Mouse (Mus musculus): ENCODE data around the gene Rtn3. TPM values are rescaled to one million over a fixed set of nuclear protein-coding genes. Genes with fewer than 3 reads are reported as not detected.
"Not testable (repeated sequence)": the region's sequence is repeated elsewhere in the genome, so short reads cannot be mapped to it uniquely, and the experiment has no call there.

Rtn3 gene
- total RNA-seq, 2 experiments from 2014 or later: 769 to 828 TPM

DNA sequence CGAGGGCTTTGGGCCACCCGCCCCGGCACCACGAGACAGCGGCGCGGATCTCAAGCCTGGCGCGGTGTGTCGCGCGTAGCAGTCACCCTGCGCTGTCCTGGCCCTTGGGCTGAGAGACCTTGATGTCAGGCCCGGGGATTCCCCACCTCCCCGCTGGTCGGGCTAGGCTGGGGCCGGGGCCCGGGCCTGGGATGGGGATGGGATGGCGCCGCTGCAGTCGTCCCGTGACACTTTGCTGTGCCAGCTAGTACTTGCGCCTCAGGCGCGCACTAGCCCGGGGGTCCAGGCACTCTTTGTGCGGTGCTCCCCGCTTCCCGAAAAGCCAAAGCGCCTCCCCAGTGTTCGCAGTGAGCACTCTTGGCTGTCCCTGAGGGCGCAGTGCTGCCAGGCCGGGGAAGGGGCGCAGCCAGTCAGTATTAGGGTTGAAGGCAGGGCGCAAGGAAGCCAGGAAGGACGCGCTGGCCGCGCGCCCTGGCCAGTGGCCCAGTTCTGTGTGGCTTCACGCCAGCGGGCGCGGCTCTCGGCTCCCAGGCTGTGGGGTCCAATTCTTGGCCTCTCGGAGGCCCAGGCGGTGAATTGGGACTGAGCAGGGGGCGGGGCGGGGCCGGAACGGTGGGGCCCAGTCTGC, 59.9 kb downstream of the Rtn3 start:
- peak; percentile 87 to 93 for DNase-seq (ENCODE audit: low spot score in 2 of 2)

DNA sequence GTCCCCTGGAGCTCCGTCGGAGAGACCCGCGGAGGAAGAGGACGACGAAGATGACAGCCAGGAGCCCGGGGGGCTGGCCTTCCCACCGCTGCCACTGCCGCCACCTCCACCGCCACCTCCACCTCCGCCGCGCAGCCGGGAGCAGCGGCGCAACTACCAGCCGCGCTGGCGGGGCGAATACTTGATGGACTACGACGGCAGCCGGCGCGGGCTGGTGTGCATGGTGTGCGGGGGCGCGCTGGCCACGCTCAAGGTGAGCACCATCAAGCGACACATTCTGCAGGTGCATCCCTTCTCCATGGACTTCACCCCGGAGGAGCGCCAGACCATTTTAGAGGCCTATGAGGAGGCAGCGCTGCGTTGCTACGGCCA, 60.4 kb downstream of the Rtn3 start:
- peak in 1 of 2 experiments; percentile 62 for DNase-seq (ENCODE audit: low spot score in 2 of 2)

DNA sequence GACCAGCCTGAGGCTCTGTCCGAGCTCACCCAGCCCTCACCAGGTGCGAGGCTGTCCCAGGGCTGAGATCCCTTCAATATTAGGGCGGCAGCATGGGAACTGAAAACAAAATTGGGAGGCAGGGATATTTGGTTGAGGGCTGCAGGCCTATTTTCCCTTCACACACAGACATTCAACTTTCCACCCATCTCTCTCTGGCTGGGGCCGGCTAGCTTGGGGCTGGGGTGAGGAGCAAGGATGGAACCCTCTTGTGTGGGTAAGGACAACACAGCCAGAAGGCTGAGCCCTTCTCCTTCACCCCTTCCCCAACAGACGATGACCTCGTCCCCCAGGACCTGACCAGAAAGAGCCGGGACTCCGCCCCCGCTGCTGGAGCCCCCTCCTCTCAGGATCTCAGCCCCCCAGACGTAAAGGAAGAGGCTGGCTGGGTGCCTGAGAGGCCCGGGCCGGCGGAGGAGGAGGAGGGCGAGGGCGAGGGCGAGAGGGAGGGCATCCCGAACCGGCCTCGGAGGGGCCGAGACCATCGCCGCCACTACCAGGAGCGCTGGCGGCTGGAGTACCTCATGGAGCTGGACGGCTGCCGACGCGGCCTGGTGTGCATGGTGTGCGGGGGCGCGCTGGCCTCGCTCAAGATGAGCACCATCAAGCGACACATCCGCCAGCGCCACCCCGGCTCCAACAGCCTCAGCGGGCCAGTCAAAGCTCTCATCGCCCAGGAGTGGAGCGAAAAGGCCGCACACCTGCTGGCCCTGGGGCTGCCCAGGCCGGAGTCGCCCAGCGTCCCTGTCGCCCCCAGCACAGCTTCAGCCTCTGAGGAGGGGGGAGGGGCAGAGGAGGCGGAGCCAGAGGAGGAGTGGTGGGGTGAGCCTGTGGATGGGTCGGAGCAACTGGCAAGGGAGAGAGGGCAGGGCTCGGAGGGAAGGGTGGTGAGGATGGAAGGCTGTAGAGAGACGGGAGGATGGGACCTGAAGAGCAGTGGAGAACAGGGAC, 61.2 kb downstream of the Rtn3 start:
- peak; percentile 72 to 79 for DNase-seq (ENCODE audit: low spot score in 2 of 2)

DNA sequence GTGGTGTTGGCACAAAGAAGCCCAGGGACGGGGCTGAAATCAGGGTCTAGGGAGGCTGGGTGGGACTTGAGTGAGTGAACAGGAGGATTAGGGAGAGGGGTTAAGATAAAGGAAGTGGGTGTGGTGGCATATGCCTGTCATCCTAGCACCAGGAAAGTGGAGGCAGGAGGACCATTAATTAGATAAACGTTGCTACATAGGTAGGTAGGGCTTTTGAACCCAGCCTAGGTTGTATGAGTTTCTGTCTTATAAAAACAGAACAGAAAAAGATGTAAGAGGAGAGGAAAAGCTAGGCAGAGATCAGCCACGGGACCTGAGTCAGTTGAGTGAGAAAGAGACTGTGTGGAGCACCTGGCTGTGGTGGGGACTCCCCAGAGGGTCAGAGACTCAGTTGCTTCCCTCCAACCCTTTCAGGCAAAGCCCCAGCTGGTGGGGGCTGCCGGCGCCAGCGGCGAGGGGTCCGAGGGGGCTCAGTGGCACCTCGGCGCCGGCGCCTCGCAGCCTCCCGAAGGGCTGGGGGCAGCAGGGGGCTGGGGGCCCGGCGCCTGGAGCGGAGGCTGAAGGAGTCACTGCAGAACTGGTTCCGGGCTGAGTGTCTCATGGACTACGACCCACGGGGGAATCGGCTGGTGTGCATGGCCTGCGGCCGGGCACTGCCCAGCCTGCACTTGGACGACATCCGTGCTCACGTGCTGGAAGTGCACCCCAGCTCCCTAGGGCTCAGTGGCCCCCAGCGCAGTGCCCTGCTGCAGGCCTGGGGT, 62.1 kb downstream of the Rtn3 start:
- peak in 1 of 2 experiments; percentile 31 for DNase-seq (ENCODE audit: low spot score in 2 of 2)

DNA sequence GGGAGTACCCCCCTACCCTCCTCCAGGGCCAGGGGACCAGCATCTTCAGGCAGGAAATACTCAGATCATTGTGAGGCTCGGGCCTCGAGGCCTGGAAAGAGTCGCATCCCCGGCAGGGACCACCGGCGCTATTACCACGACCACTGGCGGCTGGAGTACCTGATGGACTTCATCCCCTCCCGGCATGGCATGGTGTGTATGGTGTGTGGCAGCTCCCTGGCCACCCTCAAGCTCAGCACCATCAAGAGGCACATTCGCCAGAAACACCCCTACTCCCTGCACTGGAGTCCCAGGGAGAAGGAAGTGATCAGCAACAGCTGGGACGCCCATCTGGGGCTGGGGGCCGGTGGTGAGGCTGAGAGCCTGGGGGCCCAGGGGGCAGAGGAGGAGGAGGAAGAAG, 63.0 kb downstream of the Rtn3 start:
- DNase-seq (ENCODE audit: low spot score in 2 of 2): peak in 1 of 2 experiments; percentile 20

DNA sequence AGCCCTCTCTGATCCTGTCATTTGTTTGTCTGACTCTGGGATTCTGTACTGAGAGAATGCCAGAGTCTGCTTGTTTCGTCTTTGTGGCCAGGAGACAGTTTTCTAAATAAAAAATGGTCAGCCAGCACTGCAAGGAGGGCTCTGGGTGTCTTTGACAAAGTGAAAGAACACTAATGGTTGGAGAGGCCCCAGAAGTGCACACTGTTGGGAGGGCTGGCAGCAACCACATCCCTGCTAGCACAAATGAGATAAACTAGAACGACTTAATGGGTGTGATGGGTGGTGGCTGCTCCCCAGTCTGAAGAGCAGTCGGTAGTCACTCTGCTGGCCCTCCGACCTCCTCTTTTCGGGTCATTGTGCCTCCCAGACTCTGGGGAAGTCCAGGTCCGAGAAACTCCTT, 63.9 kb downstream of the Rtn3 start:
- no peak for DNase-seq (ENCODE audit: low spot score in 2 of 2)

DNA sequence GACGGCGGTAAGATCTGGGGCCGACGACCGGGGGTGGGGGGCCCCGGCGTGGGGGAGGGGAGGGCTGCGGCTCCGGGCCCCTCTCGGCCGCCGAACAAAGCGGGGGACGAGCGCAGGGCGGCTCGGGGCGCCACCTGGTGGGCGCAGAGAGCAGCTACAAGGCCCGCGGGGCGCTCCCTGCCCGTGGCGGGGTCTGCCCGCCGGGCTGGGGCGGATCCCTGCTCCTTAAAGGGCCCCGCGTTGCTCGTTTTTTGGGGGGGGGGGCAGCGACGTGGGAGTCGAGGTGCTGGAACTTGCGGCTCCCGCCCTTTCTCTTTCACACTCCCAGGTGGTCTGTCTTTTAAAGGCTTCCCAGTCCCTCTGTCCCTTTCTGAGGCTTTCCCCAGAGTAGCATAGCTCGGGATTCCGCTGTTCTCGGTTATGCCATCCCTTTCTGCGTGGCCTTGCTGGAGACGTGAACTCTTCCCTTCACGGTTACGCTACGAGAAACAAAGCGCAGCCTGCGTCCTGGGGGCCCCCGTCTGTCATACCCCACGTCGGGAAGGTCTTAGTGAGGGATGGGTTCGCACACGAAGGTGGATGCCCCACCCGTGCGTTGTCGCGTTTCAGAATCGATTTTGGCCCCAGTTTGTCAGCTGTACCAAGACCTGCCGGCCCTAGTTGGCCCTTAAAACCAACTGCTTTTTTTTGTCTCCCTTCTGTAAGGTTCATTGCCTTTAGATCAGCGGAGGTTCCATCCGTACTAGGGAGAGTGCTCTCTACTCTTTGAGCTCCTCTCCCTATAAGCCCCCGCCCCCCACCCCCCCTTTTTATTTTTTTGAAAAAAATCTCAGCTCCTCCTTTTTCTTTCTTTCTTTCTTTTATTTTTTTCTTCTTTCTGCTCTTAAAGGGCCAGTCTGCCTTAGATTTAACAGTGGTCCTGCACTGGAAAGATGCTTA, 64.9 kb downstream of the Rtn3 start:
- DNase-seq (ENCODE audit: low spot score in 2 of 2): peak; percentile 88 to 94

DNA sequence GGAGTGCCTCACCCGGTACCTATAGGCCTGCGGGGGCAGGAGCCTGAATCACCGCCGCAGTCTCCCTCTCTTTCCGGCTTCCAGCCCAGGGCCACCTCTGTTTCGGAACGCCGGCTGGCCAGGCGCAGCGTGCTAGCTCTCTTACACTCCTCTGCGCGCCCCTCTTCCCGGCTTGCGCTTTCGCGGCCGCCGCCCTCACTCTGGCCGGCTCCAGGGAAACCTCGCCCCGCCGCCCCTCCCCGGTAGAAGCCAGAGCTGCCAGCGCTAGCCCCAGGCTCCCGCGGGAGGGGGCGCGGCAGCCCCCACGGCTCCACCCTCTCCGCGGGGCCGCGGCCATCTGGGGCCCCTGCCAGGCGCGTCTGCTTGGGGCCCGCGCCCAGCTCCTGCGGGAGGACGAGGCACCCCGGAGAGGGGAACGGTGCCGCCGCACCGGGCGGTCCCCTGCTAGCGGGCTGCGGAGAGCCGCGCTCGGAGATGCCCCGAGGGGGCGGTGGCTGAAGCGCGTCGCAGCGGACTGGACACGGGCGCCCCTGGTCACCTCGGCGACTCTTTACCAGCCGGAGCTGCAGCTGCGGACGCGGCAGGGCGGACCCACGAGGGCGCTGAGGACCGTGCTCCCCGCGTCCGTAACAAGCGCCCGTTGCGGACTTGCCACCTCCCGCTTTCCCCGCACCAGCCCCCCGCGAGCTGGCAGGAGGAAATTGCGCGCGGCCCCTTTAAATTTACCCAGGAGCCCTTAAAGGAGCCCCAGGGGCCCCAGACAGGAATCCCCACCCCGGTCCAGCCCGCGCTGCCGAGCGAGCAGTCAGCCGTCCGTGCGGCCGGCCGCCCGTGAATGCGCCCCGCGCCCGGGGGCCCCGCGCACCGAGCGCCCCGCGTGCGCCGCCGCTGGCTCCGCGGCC, 66.0 kb downstream of the Rtn3 start, which contains the start of gene 2700081O15Rik:
Gene 2700081O15Rik, plus strand, starts transcription at position 792 of the 902 bp plus-strand sequence.
- peak; percentile 78 to 86 for DNase-seq (ENCODE audit: low spot score in 2 of 2)

DNA sequence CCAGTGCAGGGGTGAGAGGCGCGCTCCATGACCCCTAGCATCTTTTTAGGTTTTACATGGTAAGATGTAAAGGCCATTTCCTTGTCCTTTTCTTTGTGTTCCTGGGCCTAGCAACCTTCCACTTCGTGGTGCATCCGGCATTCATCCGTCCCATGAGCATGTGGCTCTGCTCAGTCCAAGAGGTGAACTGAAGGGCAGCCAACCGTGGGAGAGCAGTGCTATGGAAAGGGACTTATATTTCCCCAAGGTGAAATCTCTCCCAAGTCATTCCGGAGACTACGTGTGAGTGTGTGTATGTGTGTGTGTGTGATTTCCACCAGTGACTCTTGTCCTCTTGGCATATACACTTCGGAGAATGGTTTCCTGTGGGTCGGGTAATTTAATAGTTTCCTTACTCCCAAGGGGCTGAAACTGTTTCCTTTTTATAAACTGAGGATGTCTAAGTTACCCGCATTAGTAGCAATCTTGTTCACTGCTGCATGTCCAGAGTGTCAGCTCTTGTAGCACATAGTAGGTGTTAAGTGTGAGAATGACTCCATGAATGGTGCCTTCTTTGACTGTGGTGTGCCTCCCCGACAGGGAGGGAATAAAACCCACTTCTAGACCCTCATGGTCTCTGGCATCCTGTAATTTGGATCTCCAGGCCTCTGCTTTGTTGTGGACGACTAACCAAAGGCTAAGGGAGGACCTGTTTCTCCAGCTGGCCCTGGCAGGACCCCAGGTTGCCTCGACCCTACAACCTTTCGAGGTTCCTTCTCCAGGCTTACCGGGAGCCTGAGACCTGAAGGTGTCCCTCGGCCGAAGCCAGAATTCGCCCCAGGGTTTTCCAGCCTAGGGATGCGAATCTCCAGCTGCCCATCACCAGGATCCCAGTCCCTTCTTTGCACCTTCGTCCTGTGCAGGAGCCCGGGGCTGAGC, 66.9 kb downstream of the Rtn3 start:
- DNase-seq (ENCODE audit: low spot score in 2 of 2): no peak

DNA sequence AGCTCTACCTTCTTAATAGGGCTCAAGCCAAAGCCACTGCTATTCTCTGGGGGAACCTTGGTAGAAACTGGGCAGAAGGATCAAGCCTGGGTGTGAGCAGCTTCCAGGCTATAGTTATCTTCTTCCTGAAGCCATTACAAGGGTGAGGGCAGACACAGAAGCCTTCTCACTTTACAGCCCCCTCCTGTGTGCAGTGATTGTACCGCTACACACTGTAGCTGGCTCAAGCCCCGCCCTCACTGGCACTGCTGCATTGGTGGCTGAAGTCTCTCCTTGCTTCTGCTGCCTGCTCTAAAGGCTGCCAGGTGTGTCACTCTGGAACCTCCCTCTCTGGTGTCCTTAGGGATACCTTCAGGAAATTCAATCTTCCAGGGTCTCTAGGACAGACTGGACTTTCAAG, 70.7 kb downstream of the Rtn3 start:
- no peak for DNase-seq (ENCODE audit: low spot score in 2 of 2)

DNA sequence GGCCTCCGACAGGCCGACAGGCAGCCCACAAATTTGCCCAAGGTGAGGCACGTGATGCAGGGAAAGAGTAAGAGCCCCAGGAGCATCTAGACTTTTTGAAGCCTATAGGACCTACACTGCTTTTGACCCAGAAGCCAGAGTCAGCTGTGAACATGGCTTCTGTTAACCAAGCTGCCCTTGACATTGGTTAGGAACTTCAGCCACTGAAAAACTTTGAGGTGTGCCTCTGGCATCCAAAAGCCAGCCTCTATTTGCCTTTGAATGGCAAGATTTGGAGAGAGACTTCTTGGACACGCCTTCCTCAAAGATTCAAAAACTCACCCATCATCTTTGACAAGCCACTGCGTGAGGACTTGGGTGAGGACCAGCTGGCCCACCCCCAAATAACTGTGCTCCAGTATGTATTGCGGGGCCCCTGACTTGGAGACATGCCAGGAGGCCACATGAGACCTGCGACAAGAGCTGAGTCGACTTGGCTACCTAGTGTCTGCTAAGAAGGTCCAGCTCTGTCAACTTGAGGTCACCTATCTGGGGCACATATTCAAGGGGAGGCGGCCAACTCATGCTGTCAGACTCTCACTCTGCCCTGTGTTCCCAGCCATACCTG, 78.4 kb downstream of the Rtn3 start:
- no peak for DNase-seq (ENCODE audit: low spot score in 2 of 2)

DNA sequence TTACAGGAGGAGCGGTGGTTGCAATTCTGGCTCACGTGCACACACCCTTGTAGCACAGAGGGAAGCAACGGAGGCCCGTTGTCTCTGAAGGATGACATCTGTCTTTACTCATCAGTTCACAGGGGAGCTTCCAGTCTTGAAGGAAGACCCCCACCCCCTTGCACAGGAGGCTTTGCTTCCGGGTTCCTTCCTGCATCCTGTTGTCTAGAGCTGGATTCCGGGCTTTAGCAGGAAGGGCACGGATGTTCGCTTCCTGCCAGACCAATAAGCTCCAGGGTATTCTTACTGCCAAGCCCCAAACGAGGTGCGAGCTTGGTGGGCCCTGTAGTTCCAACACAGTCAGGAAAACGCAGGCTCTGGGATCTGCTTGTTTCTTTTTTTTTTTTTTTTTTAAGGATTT, 82.4 kb downstream of the Rtn3 start:
- no peak for DNase-seq (ENCODE audit: low spot score in 2 of 2)

DNA sequence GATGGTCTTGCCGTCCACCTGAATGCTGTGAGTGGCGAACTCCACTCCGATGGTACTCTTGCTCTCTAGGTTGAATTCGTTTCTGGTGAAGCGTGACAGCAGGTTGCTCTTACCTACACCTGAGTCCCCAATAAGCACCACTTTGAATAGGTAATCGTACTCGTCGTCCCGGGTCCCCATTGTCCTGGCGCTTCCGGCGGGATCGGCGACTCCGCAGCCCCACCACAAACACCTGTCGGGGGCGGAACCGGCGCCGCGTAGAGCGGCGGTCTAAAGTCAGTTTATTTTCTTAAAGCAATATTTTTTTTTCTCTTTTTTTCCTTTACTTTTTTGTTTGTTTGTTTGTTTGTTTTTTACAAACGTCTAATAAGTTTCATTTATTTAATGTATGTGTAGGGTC, 84.2 kb downstream of the Rtn3 start:
- DNase-seq (ENCODE audit: low spot score in 2 of 2): not testable (repeated sequence)

DNA sequence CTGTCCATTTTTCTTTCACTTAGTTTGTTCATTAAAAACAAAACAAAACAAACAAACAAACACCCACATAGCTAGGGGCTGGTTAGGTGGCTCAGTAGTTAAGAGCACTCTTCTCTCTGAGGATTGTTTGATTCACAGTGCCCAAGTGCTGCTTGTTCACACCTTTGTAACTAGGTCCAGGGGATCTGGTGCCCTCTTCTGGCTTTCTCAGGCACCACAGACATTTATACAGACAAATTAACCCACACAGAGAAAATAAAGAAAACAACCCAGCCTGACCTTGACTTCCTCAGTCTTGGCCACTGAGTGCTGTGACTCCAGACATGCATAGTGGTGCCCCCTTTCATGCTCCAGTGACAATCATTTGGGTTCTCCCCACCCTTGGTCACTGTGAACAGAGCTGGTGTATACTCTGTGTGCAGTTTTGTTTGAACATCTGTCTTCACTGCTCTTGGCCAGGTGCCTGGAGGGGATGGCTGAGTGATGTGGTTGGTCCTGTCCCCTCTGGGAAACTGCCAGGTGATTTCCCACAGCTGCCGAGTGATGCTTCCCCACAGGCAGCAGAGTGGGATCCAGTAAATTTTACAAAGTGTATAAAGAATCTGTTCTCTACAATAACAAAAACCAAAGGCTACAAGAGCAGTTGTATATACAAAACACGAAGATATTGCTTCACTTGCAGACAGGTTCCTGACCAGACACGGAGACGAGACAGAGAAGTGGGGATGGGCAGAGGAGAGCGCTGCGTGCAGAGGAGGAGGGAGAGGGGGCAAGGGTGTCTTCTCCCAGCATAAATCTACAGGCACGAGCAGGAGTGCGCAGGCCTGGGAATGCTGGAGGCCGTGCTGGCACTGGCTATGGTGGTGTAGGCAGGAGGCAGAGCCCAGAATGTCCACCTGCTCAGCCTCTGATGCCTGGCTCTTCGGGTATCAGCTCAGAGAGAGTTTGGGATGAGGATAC, 85.9 kb downstream of the Rtn3 start:
- DNase-seq (ENCODE audit: low spot score in 2 of 2): not testable (repeated sequence)

DNA sequence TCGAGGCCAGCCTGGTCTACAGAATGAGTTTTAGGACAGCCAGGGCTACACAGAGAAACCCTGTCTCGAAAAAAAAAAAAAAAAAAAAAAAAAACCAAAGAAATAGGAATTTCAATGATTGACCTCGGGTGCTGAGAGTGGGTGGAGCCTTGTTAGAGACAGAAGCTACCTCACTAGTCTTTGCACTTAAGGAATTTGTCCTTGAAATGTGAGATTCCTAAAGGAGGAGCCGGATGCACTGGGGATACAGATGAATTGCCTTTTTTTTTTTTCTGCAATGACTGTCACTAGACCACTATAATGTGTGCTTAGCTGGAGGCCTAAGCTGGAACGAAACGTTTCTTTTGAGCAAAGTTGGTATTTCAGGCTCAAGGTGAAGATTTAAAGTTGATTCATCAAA, 94.6 kb downstream of the Rtn3 start:
- DNase-seq (ENCODE audit: low spot score in 2 of 2): no peak

DNA sequence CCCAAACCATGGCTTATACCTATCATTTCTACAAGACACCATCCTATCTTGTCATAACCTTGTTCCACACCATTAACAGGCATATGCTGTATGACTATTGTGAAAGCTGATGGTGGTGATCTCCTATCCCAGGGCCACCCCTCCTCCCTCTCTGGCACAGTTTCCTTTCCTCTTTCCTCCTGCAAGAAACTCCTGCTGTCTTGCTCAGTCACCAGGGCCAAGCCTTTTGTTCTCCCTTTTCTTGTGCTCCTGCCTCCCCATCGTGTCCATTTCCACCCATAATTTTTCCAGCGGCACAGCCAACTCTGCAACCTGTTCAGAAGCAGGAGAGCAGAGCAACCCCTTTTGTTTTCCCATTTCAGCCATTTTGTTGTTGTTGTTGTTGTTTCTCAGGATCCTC, 97.0 kb downstream of the Rtn3 start:
- no peak for DNase-seq (ENCODE audit: low spot score in 2 of 2)

All from layer of hippocampus, postnatal 10 days (tissue).